Mouse (Mus musculus) embryonic facial prominence, embryonic 14.5 days (tissue): ENCODE data around the gene 2410015M20Rik. TPM values are rescaled to one million over a fixed set of nuclear protein-coding genes. Genes with fewer than 3 reads are reported as not detected.
A peak's percentile ranks its signal among the peaks of the same experiment; 100 is the strongest.

Experiments
- ATAC-seq: fragments of 200-750 bp; cut with Nextera tagmentation; 2 replicates; pipeline ENCODE4 v1.8.0; 2017; ENCODE audit warnings: low read depth, moderate number of reproducible peaks, moderate TSS enrichment
- DNase-seq: peaks from one replicate; pipeline ENCODE4 v3.0.0-alpha.2; 2015; ENCODE audit warnings: low spot score
- H3K27ac ChIP-seq: fragments of 300-500 bp; sonication (generic); replicated peaks from 2 replicates; pipeline ENCODE4 v1.5.1; 2014; ENCODE audit warnings: low read depth, mild to moderate bottlenecking, low read length, moderate library complexity
- H3K27me3 ChIP-seq: fragments of 300-500 bp; sonication (generic); replicated peaks from 2 replicates; pipeline ENCODE4 v1.6.1; 2014; ENCODE audit warnings: low read length; ENCODE audit not compliant: control insufficient read depth, insufficient read depth
- H3K36me3 ChIP-seq: fragments of 300-500 bp; sonication (generic); 2 replicates; pipeline ENCODE4 v1.6.1; 2014; ENCODE audit warnings: low read length, mixed read lengths; ENCODE audit not compliant: control insufficient read depth, insufficient read depth
- H3K4me1 ChIP-seq: fragments of 300-500 bp; sonication (generic); 2 replicates; pipeline ENCODE4 v1.6.1; 2014; ENCODE audit warnings: antibody characterized with exemption, low read length; ENCODE audit not compliant: control insufficient read depth, insufficient read depth
- H3K4me2 ChIP-seq: fragments of 300-500 bp; sonication (generic); 2 replicates; pipeline ENCODE4 v1.6.1; 2014; ENCODE audit warnings: low read depth, mild to moderate bottlenecking, low read length, moderate library complexity, mixed read lengths
- H3K4me3 ChIP-seq: fragments of 300-500 bp; sonication (generic); 2 replicates; pipeline ENCODE4 v1.5.1; 2014; ENCODE audit warnings: low read depth, mild to moderate bottlenecking, low read length
- H3K9ac ChIP-seq: fragments of 300-500 bp; sonication (generic); 2 replicates; pipeline ENCODE4 v1.6.1; 2014; ENCODE audit warnings: low read depth, mild to moderate bottlenecking, low read length, moderate library complexity, mixed read lengths
- H3K9me3 ChIP-seq: fragments of 300-500 bp; sonication (generic); 2 replicates; pipeline ENCODE4 v1.6.1; 2016; ENCODE audit warnings: low read length; ENCODE audit not compliant: control insufficient read depth
- WGBS: fragments of 180-500 bp; shearing (Covaris S2); extraction: QIAGEN DNeasy Blood & Tissue Kit; methylation state at CpG from one replicate; pipeline ENCODE4 v1.1.7; 2014; 5-methylcytosine and 5-hydroxymethylcytosine counted together
- polyA plus RNA-seq: library from polyadenylated mRNA; unstranded; fragments of >200 nt; fragmentation: Nextera tagmentation; extraction: Ambion mirVana; gene quantifications from 2 replicates; pipeline ENCODE4 v1.2.1, GENCODE M21; 2014

2410015M20Rik gene
- polyA plus RNA-seq, 1 experiment from 2014 or later = 281 TPM

DNA sequence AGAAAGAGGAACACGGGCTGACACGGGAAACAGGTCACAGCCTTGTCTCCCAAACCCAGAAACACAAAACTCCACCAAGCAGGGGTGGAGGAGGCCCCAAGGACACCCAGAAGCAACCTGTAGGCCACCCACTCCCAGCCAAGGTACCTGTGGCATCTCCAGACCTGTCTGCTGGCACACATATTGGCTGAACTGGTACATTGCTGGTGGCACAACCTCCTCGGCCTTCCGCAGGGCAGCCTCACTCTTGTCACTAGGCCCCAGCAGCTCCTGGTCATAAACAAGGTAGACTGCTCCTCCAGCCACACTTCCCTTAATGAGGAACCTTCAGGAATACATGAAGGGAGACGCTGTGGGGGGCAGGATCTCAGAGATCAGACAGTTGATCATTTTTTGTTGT is 872 bp downstream of the 2410015M20Rik start:
- H3K4me2 ChIP-seq = peak overlapping the region; percentile 86
- peak overlapping the region; percentile 84 for H3K9ac ChIP-seq
- ATAC-seq = no peak
- H3K4me1 ChIP-seq = peaks cover 14% of the 10 kb centered on the region; the same call in 1 of the 2 replicates
- peaks cover 36% of the 10 kb centered on the region for H3K36me3 ChIP-seq
- H3K9me3 ChIP-seq = no peaks in the 10 kb centered on the region
- 63% methylated on average over 5 of the region's 5 CpGs for WGBS
- no peaks in the 10 kb centered on the region for H3K27me3 ChIP-seq
- H3K4me3 ChIP-seq = peak overlapping the region; percentile 73
- DNase-seq = no peak
- H3K27ac ChIP-seq = no peak overlapping the region

DNA sequence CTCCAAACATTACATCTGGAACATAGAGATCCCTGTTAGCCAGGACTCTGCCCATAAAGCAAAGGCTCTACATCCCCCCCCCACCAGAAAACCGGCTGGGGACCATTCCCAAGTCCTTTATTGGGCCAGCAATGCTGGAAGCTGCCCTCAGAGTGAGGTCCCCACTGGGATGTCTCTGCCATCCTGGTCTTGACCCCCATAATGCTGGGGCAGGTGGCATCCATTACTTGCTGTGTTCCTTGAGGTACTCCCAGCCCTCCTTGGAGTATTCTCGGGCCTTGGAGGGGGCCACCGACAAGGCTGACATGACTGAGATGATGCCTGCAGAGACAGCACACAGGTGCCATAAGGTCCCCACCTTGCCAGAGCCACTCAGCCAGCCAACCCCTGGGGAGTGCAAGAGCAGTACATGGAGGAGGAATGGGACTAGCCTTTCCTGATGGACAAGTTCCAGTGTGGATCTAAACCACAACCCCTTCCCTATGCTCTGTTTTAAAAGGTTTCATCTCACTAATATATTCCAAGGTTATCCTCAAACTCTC is 2.0 kb downstream of the 2410015M20Rik start:
- Histone ChIP-seq H3K4me1 (peaks cover 14% of the 10 kb centered on the region; the same call in 1 of the 2 replicates), H3K27ac (no peak overlapping the region), H3K27me3 (no peaks in the 10 kb centered on the region), H3K4me3 (no peak overlapping the region), H3K9me3 (no peaks in the 10 kb centered on the region), H3K4me2 (no peak overlapping the region), H3K9ac (no peak overlapping the region), H3K36me3 (peaks cover 47% of the 10 kb centered on the region)
- no peak for ATAC-seq
- WGBS = 73% methylated on average over 3 of the region's 3 CpGs
- no peak for DNase-seq

DNA sequence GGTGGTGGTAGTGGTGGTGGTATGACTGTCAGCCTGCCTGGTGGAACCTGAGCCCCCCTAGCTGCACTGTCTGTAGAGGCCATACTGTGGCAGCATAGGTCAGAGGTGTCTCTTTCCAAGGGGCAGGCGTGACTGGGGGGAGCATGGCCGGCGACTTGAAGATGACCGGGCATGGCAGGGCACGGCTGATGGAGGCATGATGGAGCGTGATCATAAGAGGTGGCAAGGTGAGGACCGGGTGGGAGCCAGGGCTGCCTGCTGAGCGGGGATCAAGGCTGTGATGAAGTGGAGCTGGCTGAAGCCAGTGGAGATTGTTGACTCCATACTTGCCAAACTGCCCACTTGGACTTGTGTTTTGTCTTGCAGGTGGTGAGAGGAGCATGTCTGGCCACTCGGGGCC is 4.1 kb downstream of the 2410015M20Rik start:
- Histone ChIP-seq H3K9ac (no peak overlapping the region), H3K9me3 (no peaks in the 10 kb centered on the region), H3K36me3 (peaks cover 68% of the 10 kb centered on the region), H3K4me2 (no peak overlapping the region), H3K27ac (no peak overlapping the region), H3K4me1 (peaks cover 13% of the 10 kb centered on the region; the same call in 1 of the 2 replicates), H3K4me3 (no peak overlapping the region), H3K27me3 (no peaks in the 10 kb centered on the region)
- WGBS = 89% methylated on average over 9 of the region's 9 CpGs
- DNase-seq = no peak
- no peak for ATAC-seq

DNA sequence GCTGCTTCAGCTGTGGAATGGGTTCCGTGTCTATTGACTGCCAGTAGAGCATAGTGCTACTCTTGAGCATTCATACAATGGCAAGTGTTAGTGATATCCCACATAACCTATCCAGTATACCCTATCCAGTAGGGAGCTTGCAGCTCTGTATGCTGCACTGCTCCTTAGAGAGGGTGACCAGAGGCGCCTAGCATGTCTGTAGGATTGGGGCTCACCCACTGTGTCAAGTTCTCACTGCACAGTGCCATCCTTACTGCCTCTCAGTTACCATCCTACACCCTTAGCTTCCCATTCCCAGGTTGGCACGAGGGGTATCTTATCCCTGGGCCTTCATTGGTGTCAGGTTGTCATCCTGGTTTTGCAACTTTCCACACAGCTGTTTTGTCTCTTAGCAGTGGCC is 5.1 kb downstream of the 2410015M20Rik start:
- no peak for ATAC-seq
- 93% methylated on average over 3 of the region's 3 CpGs for WGBS
- DNase-seq = no peak
- H3K27ac ChIP-seq = no peak overlapping the region
- no peak overlapping the region for H3K4me2 ChIP-seq
- H3K27me3 ChIP-seq = no peaks in the 10 kb centered on the region
- H3K36me3 ChIP-seq = peaks cover 78% of the 10 kb centered on the region
- H3K9me3 ChIP-seq = no peaks in the 10 kb centered on the region
- peaks cover 9% of the 10 kb centered on the region; the same call in 1 of the 2 replicates for H3K4me1 ChIP-seq
- no peak overlapping the region for H3K9ac ChIP-seq
- H3K4me3 ChIP-seq = no peak overlapping the region

DNA sequence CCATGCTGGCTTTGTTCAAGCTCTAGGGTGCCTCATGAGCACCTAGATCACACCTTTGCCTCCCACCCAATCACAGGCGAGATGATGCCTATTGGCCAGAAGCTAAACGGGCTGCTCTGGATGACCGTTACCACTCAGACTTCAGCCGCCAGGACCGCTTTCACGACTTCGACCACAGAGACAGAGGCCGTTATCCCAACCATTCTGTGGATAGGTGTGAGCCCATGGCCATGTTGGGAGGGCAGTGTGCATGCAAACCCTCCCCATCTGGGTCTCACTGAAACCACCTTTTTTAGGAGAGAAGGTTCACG is 5.5 kb downstream of the 2410015M20Rik start:
- no peak for ATAC-seq
- Histone ChIP-seq H3K4me2 (no peak overlapping the region), H3K27me3 (no peaks in the 10 kb centered on the region), H3K36me3 (peaks cover 81% of the 10 kb centered on the region), H3K4me3 (no peak overlapping the region), H3K9ac (0 out of 2 replicates have a peak overlapping the region, but pooled peaks have one; percentile 14), H3K27ac (no peak overlapping the region), H3K4me1 (peaks cover 8% of the 10 kb centered on the region; the same call in 1 of the 2 replicates), H3K9me3 (no peaks in the 10 kb centered on the region)
- DNase-seq = no peak
- WGBS = 88% methylated on average over 9 of the region's 9 CpGs

DNA sequence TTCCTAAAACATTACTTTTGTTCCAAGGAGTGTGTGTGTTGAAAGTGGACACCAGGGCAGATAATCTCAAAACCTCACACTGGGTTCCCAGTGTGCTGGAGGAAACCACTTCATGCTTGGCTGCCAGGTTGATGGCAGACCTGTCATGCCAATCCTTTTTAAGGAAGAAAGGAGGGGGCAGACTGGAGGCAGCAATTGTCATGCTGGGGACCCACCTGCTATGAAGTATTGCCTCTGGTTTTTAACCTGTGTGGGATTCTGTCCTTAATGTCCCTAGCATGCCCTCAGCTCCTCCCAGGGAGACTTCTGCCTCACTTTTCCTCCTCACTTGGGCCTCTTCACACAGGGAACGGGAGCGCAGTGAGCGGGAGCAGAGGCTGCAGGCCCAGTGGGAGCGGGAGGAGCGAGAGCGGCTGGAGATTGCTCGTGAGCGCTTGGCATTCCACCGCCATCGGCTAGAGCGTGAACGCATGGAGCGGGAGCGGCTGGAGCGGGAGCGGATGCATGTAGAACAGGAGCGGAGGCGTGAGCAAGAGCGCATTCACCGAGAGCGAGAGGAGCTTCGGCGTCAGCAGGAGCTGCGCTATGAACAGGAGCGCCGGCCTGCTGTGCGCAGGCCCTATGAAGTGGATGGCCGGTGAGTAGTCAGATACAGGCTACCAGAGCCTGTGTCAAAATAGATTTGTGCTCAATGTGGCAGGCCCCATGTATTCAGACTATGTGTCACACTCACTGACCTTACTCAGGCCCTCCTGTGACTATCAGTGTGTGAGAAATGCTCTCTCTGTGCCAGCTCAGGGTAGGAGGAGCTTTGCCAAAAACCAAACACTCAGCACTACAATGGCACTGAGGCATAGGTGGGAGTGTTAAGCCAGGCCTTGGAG is 6.1 kb downstream of the 2410015M20Rik start:
- ATAC-seq = no peak
- Histone ChIP-seq H3K27ac (no peak overlapping the region), H3K9ac (0 out of 2 replicates have a peak overlapping the region, but pooled peaks have one; percentile 14), H3K27me3 (no peaks in the 10 kb centered on the region), H3K4me1 (0 out of 2 replicates have a peak, but pooled peaks cover 2% of the 10 kb centered on the region), H3K4me2 (no peak overlapping the region), H3K4me3 (no peak overlapping the region), H3K36me3 (peaks cover 81% of the 10 kb centered on the region), H3K9me3 (no peaks in the 10 kb centered on the region)
- 94% methylated on average over 28 of the region's 28 CpGs for whole genome bisulfite sequencing
- no peak for DNase-seq

DNA sequence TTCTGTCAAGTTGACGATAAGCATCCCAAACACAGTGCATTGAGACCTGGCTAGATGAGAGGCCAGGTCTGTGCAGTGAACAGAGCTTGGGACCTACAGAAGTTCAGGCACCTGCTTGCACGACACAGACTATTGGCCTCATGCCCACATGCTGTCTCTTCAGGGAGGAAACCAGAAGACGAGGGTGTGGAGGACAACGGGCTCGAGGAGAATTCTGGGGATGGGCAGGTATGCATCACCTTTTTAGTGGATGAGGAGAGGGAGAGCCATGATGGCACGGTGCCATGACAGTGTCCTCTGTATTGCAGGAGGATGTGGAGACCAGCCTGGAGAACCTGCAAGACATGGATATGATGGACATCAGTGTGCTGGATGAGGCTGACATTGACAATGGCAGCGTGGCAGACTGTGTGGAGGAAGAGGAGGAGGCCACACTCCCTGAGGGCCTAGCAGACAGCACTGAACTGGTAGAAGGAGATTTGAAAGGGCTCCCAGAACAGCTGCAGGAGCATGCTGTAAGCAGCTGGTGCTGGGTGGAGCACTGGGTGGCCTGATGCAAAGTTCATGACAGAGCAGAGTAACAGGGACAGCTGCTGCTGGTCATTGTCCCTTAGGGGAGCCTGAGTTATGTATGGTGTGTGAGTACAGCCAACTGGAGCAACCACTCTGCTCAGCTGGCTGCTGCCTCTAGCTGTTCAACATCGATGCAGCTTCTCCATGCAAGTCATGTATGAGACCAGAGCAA is 15.9 kb downstream of the 2410015M20Rik start:
- Histone ChIP-seq H3K27ac (no peak overlapping the region), H3K36me3 (peaks cover 96% of the 10 kb centered on the region), H3K4me2 (no peak overlapping the region), H3K27me3 (no peaks in the 10 kb centered on the region), H3K4me1 (no peaks in the 10 kb centered on the region), H3K9ac (no peak overlapping the region), H3K4me3 (no peak overlapping the region), H3K9me3 (no peaks in the 10 kb centered on the region)
- WGBS = 84% methylated on average over 8 of the region's 8 CpGs
- ATAC-seq (peak; percentile 86), DNase-seq (peak; percentile 82)

DNA sequence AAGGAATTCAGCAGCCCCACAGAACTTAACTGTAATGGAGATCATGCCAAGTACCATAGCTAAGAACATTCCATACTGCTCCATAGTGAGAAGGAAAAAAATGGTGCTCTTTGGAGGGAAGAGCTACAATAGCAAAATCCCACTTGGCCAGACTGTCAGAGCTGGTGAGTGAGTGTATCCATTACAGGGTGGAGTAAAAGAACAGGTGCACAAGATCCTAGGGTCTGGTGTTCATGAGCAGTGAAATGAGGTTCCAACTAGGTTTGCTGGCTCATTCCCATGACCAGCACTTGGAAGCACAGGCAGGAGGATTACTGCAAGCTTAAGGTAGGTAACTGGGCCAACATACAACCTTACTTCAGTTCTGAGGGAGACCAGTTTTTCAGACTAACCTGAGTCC is 17.0 kb downstream of the 2410015M20Rik start:
- Histone ChIP-seq H3K4me2 (no peak overlapping the region), H3K27me3 (no peaks in the 10 kb centered on the region), H3K4me1 (no peaks in the 10 kb centered on the region), H3K9me3 (no peaks in the 10 kb centered on the region), H3K27ac (no peak overlapping the region), H3K4me3 (no peak overlapping the region), H3K36me3 (peaks cover 99% of the 10 kb centered on the region), H3K9ac (no peak overlapping the region)
- DNase-seq (no peak), ATAC-seq (no peak)
